ENCODE assay signal across 24 mouse cellular contexts in genomic region chr5:86786798-86787197, GRCm38 (mm10). TPM values are rescaled to one million over a fixed set of nuclear protein-coding genes. Genes with fewer than 3 reads are reported as not detected.
DNase-seq lines count a peak whose midpoint lies in the region.
"Had no signal": no experiment of that assay in that cellular context is flagged by ENCODE, and none has a peak within 500 bp of the region (broad histone marks: within the 10 kb centered on the region; RNA-seq: fewer than 3 reads in every experiment).

No protein-coding gene starts in this region.

- intact Hi-C loops in left cerebral cortex, postnatal 36 days (cut with DNase I) = no loop called here

- peak; percentile 61 for DNase-seq in ES-CJ7 (ENCODE audit: low read depth, low spot score)
- peak; percentile 73 for DNase-seq in R1 (ENCODE audit: low read depth, low spot score)
- DNase-seq in ZHBTc4 (ENCODE audit: low read depth, low spot score) = peak; percentile 50
- no peak for DNase-seq in left cerebral cortex, postnatal 36 days (ENCODE audit: low spot score in 2 of 2)
- DNase-seq in embryo, embryonic 10.5 days (ENCODE audit: low spot score) = no peak
- DNase-seq in yolk sac, embryonic 10.5 days (ENCODE audit: low spot score) = no peak
- DNase-seq: adrenal gland, adult 2 months; adrenal gland, adult 8-10 months; adrenal gland, postnatal 10 days; adrenal gland, postnatal 14 days; adrenal gland, postnatal 25 days; adrenal gland, postnatal 36 days; B cell, adult 2 months; cerebellum, adult 11 months; cerebellum, adult 11-12 months; cerebellum, adult 18-20 months; cerebellum, adult 2 months; cerebellum, adult 8-10 months; cerebellum, adult 9-10 months had no signal

RNA-seq across cellular contexts. Expression of gene Ythdc1, which starts 17.2 kb away (rescaled TPM):
- 10 to 100 TPM; 47.6 to 68.8 TPM for total RNA-seq in left cerebral cortex, postnatal 36 days (2021)

RNA-seq across cellular contexts. Expression of gene Tmprss11e, which starts 41.2 kb away (rescaled TPM):
- total RNA-seq in left cerebral cortex, postnatal 36 days (2021) = not detected
- total RNA-seq: adrenal gland, adult 18-20 months; adrenal gland, adult 2 months; adrenal gland, adult 8-10 months; adrenal gland, postnatal 10 days; adrenal gland, postnatal 14 days; adrenal gland, postnatal 25 days; adrenal gland, postnatal 36 days; adrenal gland, postnatal 4 days; CH12.LX; G1E; MEL had no signal

Comparison
In these comparisons a context has a peak if more than half of its experiments do, and no peak if none do; other contexts are left out.
1. DNase-seq: peak in ES-CJ7 (single experiment), R1 (single experiment) and ZHBTc4 (single experiment); none in left cerebral cortex, postnatal 36 days (0 of 2), embryo, embryonic 10.5 days (single experiment) and yolk sac, embryonic 10.5 days (single experiment).